Mouse (Mus musculus): ENCODE data around the gene Ppp1r35. TPM values are rescaled to one million over a fixed set of nuclear protein-coding genes. Genes with fewer than 3 reads are reported as not detected.

The Ppp1r35 gene
- total RNA-seq, 2 experiments from 2014 or later = 16.5 to 17.1 TPM

DNA sequence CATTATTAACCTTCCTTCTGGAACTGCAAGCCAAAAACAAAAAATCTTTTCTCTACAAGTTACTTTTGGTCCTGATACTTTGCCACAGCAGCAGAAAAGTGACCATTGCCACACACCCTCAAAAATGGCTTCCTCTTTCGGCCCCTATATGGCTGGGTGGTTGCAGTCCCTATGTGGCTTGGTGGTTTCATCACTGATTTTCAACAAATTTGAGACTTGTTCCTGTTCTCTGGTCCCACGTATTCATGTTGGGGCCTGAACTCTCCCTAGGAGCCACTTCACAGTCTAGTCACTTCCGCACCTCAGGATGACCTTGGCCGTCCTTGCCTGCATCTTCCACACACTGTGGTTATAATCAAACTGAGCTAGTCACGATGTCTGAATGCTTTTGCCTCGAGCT is 50.0 kb downstream of the Ppp1r35 start:
- no peak for DNase-seq

Other genes starting within 250 kb of the Ppp1r35 start
- gene Epo, start 245.6 kb upstream of the Ppp1r35 start, total RNA-seq (2021) = not detected
- 100 to 1,000 TPM; 560 to 578 TPM for gene Gnb2, start 245.3 kb upstream of the Ppp1r35 start, total RNA-seq (2021)
- gene Actl6b, start 225.3 kb upstream of the Ppp1r35 start, total RNA-seq (2021) = not detected
- under 1 TPM in 1 of 2 experiments, not detected in 1; 0.10 TPM for gene Tfr2, start 209.0 kb upstream of the Ppp1r35 start, total RNA-seq (2021)
- 10 to 100 TPM; 25.2 to 28.8 TPM for gene Mospd3, start 177.8 kb upstream of the Ppp1r35 start, total RNA-seq (2021)
- gene Pcolce, start 165.1 kb upstream of the Ppp1r35 start, total RNA-seq (2021) = 100 to 1,000 TPM; 133 to 137 TPM
- under 1 TPM; 0.21 to 0.25 TPM for gene Fbxo24, start 149.8 kb upstream of the Ppp1r35 start, total RNA-seq (2021)
- 10 to 100 TPM; 19.2 to 21.6 TPM for gene Lrch4, start 149.7 kb upstream of the Ppp1r35 start, total RNA-seq (2021)
- gene Gm20605, start 149.7 kb upstream of the Ppp1r35 start, total RNA-seq (2021) = 1 to 10 TPM; 4.8 to 6.6 TPM
- 1 to 10 TPM; 1.8 to 2.2 TPM for gene Sap25, start 137.5 kb upstream of the Ppp1r35 start, total RNA-seq (2021)
- not detected for gene Irs3, start 133.1 kb upstream of the Ppp1r35 start, total RNA-seq (2021)
- gene Agfg2, start 94.1 kb upstream of the Ppp1r35 start, total RNA-seq (2021) = 10 to 100 TPM; 21.7 to 23.1 TPM
- gene Nyap1, start 37.2 kb upstream of the Ppp1r35 start, total RNA-seq (2021) = 1 to 10 TPM; 3.1 to 3.3 TPM
- gene Tsc22d4, start 33.1 kb upstream of the Ppp1r35 start, total RNA-seq (2021) = 100 to 1,000 TPM; 230 to 231 TPM
- 10 to 100 TPM; 29.0 to 40.3 TPM for gene Mepce, start 8.8 kb downstream of the Ppp1r35 start, total RNA-seq (2021)
- 1 to 10 TPM; 2.4 to 3.2 TPM for gene Zcwpw1, start 8.9 kb downstream of the Ppp1r35 start, total RNA-seq (2021)
- 1 to 10 TPM in 1 of 2 experiments, under 1 TPM in 1; 0.71 to 2.4 TPM for gene Pilra, start 57.4 kb downstream of the Ppp1r35 start, total RNA-seq (2021)
- gene Pilrb1, start 79.3 kb downstream of the Ppp1r35 start, total RNA-seq (2021) = under 1 TPM in 1 of 2 experiments, not detected in 1; 0.38 TPM
- gene Pilrb2, start 93.0 kb downstream of the Ppp1r35 start, total RNA-seq (2021) = 1 to 10 TPM in 1 of 2 experiments, not detected in 1; 1.0 TPM
- under 1 TPM; 0.09 to 0.17 TPM for gene Cyp3a13, start 142.8 kb downstream of the Ppp1r35 start, total RNA-seq (2021)
- gene Gjc3, start 184.2 kb downstream of the Ppp1r35 start, total RNA-seq (2021) = under 1 TPM; 0.29 to 0.61 TPM
- gene Azgp1, start 202.7 kb downstream of the Ppp1r35 start, total RNA-seq (2021) = not detected
- gene Smok3a, start 242.4 kb downstream of the Ppp1r35 start, total RNA-seq (2021) = not detected
- not detected for gene Smok3b, start 242.6 kb downstream of the Ppp1r35 start, total RNA-seq (2021)